Mouse (Mus musculus): ENCODE results near the gene Gm20721.

DNA sequence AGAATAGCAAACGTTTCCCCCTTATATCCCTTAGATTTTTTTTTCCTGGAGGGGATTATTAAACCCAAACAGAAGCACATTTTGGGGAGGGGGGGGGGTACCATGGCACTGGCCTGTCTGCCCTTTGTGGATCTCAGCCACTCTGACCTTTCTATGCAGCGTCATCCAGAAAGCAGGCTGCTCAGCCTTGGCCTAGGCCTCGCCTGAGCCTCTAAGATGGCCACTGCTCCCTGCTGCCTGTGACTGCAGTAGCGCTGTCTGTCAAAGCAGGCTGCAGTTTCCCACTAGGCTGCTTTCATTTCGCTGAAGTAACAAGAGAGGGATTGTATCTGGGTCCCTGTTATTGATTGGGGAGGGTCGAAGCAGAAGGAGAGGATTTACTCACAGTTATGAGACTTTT is 44.0 kb downstream of the Gm20721 start:
- TF ChIP-seq CTCF (IDR thresholded peaks at IDR 0.05; ENCODE audit: control insufficient read depth, insufficient read depth, insufficient read length) = no peak
- no peak for TF ChIP-seq MAX (IDR thresholded peaks at IDR 0.05)
- TF ChIP-seq CEBPB (IDR thresholded peaks at IDR 0.05; ENCODE audit: low read depth) = no peak
- no peak for TF ChIP-seq USF1 (IDR thresholded peaks at IDR 0.05; ENCODE audit: low read depth)
- TF ChIP-seq MYOG (IDR thresholded peaks at IDR 0.05; ENCODE audit: control insufficient read depth, extremely low read depth, insufficient read length) = no peak
- TF ChIP-seq MYOD1 (IDR thresholded peaks at IDR 0.05; ENCODE audit: control insufficient read depth, insufficient read length, low read depth) = no peak
- no peak for TF ChIP-seq FOSL1 (IDR thresholded peaks at IDR 0.05; ENCODE audit: insufficient read depth, low read length, poor library complexity, severe bottlenecking)
